Mouse (Mus musculus): ENCODE measurements around the gene Zfp42. TPM values are rescaled to one million over a fixed set of nuclear protein-coding genes. Genes with fewer than 3 reads are reported as not detected.

Zfp42 gene
- total RNA-seq, 1 experiment from 2014 or later = not detected

DNA sequence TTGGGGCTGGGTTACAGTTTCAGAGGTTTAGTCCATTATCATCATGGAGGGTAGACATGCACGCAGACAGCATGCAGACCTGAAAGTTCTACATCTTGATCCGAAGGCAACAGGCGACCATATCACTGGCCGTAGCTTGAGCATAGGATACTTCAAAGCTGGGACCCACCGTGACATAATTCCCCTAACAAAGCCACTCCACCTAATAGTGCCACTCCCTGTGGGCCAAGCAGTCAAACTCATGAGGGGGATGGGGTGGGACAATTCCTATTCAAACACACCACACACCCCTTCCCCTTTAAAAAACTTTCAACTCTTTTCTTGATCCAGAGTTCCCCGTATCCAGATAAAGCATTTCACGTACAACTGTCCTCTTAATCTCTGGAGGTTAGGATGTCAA, 23.5 kb downstream of the Zfp42 start:
- ATAC-seq (replicated peaks in 1 of 2; ENCODE audit: insufficient read depth in 1 of 2, low FRiP score in 2 of 2, low TSS enrichment in 1 of 2, low read depth in 1 of 2, poor library complexity in 2 of 2, severe bottlenecking in 2 of 2) = no peak

DNA sequence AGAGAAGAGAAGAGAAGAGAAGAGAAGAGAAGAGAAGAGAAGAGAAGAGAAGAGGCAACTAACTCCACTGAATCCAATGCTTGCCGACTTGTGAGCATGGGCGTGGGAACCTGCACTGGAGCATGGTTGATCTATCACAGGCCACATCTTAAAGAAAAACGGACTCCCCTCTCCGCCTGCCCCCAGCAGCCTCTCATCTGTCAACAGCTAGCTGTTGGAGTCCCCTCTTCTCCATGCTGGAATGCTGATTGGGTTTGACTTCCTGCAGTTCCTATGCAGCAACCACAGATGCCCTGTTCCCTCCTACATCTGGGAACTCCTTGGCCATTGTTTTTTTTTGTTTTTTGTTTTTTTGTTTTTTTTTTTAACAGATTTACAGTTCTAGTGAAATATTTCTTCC, 28.4 kb downstream of the Zfp42 start:
- ATAC-seq (replicated peaks in 1 of 2; ENCODE audit: insufficient read depth in 1 of 2, low FRiP score in 2 of 2, low TSS enrichment in 1 of 2, low read depth in 1 of 2, poor library complexity in 2 of 2, severe bottlenecking in 2 of 2) = no peak

DNA sequence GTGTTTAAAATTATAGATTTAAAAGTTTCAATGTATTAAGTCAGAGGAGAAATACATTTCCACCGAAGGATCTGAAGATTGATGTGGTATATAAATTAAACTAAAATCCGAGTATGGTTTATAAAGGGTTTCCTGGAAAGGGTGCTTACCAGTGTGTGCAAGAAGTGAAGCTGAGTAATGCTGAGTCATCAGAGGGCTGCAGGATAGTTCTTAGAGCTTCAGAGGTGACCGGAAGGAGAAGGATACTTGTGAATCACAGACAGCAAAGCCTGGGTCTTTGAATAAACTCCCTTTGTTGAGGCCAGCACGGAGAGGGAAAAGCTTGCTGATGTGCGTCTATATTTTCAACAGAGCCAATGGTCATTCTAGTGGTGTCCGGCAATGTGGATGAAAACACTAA, 45.8 kb downstream of the Zfp42 start:
- no peak for ATAC-seq (replicated peaks in 1 of 2; ENCODE audit: insufficient read depth in 1 of 2, low FRiP score in 2 of 2, low TSS enrichment in 1 of 2, low read depth in 1 of 2, poor library complexity in 2 of 2, severe bottlenecking in 2 of 2)

DNA sequence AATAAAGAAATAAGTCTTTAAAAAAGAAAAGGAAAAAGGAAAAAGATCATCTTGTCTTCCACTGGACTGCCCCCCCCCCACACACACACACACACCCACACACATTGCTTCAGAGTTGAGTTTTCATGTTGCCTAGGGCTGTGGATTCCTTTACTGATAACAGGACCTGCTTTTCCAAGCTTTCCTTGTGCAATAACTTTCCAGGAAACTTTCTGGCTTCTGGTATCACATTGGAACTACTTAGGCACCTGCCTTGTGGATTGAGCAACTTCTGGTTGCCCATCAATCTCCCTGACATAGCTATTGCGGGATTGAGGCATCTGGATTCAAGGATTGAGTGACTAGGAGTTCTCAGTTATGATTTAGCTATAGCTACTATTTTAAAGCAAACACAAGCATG, 48.9 kb downstream of the Zfp42 start:
- ATAC-seq (replicated peaks in 1 of 2; ENCODE audit: insufficient read depth in 1 of 2, low FRiP score in 2 of 2, low TSS enrichment in 1 of 2, low read depth in 1 of 2, poor library complexity in 2 of 2, severe bottlenecking in 2 of 2) = no peak

DNA sequence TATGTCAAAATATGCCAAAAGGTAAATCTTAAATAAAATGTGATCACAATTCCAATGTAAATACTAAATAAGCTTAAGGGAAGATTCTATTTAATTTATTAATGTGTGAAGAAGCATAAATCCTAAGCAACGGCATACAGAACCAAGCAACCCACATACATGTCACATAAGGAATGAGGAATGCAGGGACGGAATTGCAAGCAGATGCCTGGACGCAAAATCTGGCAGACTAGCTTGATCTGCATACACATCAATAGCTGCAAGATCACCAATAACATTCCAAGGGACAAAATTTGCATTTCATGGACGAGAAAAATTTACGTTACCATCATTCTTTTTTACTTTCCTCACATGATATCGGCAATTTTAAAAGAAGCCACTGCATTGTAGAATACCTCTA, 51.1 kb downstream of the Zfp42 start:
- ATAC-seq (replicated peaks in 1 of 2; ENCODE audit: insufficient read depth in 1 of 2, low FRiP score in 2 of 2, low TSS enrichment in 1 of 2, low read depth in 1 of 2, poor library complexity in 2 of 2, severe bottlenecking in 2 of 2) = no peak

DNA sequence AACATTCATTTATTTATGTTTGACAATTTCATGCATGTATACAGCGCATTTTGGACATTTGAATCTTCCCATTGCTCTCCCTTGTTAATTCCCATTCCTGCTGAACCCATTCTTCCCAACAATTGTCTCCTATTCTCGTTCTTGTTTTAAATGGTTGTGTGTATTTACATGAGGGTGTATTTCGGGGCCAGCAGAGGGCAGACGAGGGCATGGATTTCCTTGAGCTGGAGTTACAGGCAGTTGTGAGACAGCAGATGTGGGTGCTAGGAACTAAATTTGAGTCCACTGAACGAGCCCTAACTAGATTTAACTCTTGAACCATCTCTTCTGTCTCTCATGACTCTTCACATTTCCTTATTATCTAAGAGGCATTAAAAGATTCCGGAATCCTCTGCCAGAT, 55.1 kb downstream of the Zfp42 start:
- no peak for ATAC-seq (replicated peaks in 1 of 2; ENCODE audit: insufficient read depth in 1 of 2, low FRiP score in 2 of 2, low TSS enrichment in 1 of 2, low read depth in 1 of 2, poor library complexity in 2 of 2, severe bottlenecking in 2 of 2)

DNA sequence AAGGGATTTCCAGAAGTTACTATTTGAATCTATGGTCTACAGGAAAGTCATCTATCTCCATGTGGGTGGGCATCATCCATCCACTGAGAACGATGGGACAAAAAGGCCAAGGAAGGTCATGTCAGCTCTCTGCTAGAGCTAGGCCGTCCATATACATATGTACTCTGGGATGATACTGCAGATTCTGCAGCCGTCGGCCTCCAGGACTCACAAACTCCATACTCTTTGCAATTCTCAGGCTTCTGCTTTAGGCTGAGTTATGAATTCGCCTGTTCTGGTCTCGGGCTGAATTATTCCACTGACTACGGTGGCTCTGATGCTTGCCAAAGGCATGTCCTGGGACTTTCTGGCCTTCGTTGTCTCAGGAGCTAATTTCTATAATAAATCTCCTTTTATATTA, 58.1 kb downstream of the Zfp42 start:
- no peak for ATAC-seq (replicated peaks in 1 of 2; ENCODE audit: insufficient read depth in 1 of 2, low FRiP score in 2 of 2, low TSS enrichment in 1 of 2, low read depth in 1 of 2, poor library complexity in 2 of 2, severe bottlenecking in 2 of 2)

Other genes starting within 250 kb of the Zfp42 start
- gene Triml1, start 165.5 kb downstream of the Zfp42 start, total RNA-seq (2017) = not detected in 2 replicates
- gene Triml2, start 126.4 kb downstream of the Zfp42 start, total RNA-seq (2017) = not detected in 2 replicates
- not detected in 2 replicates for gene Adam26b, start 221.1 kb upstream of the Zfp42 start, total RNA-seq (2017)

All from hematopoietic stem cell, adult 5-6 weeks (primary cell).